Mouse (Mus musculus) megakaryocyte, embryonic 14.5 days (primary cell): ENCODE results near the gene Umodl1.

Source experiments
- FLI1 ChIP-seq: IDR thresholded peaks from 2 replicates; pipeline ENCODE4 v1.6.1; 2012; ENCODE audit warnings: low read length, inconsistent platforms, mixed read lengths
- GATA1 ChIP-seq: IDR thresholded peaks from 3 replicates; pipeline ENCODE4 v1.6.1; 2012; ENCODE audit warnings: mixed read lengths, low read length, inconsistent platforms, borderline replicate concordance

- TF ChIP-seq GATA1 (no peak), FLI1 (no peak)
These were observed 21.6 kb upstream of the Umodl1 start for GRCm38 (mm10) chr17:30932836-30933235.
